Mouse (Mus musculus): ENCODE data around the gene Rps6ka5. TPM values are rescaled to one million over a fixed set of nuclear protein-coding genes. Genes with fewer than 3 reads are reported as not detected.

The Rps6ka5 gene
- 4.9 and 5.9 TPM in 2 replicates for polyA plus RNA-seq (2015; fragmentation: Nextera tagmentation; extraction: Ambion mirVana)

DNA sequence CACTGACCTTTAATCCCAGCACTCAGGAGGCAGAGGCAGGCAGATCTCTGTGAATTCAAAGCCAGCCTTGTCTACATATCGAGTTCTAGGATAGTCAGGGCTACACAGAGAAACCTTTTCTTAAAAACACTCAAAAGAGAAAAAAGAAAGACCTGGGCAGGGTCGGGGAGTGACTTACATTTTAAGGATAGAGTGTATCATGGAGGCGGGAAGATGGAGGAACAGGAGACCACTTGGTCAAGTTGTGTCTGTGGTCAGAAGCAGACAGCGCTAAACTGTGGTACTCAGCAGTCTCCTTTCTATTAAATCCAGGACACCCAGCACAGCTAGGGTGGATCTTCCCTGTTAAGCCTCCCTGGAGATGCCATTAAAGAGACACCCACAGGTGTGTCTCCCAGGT is at the start of gene Rps6ka5:
TSS of gene Rps6ka5 (minus strand) at position 333 of the 400 bp plus-strand sequence.
- no peak for ATAC-seq (ENCODE audit: low FRiP score)
- no peaks in the 10 kb centered on the region for H3K27me3 ChIP-seq (replicated peaks)
- peaks cover 24% of the 10 kb centered on the region for H3K4me1 ChIP-seq
- no peaks in the 10 kb centered on the region for H3K9me3 ChIP-seq (replicated peaks)
- peak within 1 kb of the TSS; percentile 93 for H3K4me3 ChIP-seq (replicated peaks)
- 0 out of 2 replicates have a peak within 1 kb of the TSS, but pooled peaks have one; percentile 28 for H3K27ac ChIP-seq (replicated peaks)
- H3K36me3 ChIP-seq, result no peaks in the 10 kb centered on the region
- WGBS, result 97% methylated on average over 4 of the region's 4 CpGs
- 0 out of 2 replicates have a peak within 1 kb of the TSS, but pooled peaks have one; percentile 18 for H3K9ac ChIP-seq (replicated peaks)
- peak within 1 kb of the TSS; percentile 75 for H3K4me2 ChIP-seq

- H3K9ac ChIP-seq (replicated peaks), result no peak overlapping the region
- no peak overlapping the region for H3K4me3 ChIP-seq (replicated peaks)
- no peak overlapping the region for H3K27ac ChIP-seq (replicated peaks)
- no peaks in the 10 kb centered on the region for H3K27me3 ChIP-seq (replicated peaks)
- peaks cover 26% of the 10 kb centered on the region for H3K4me1 ChIP-seq
- 80% methylated on average over 8 of the region's 8 CpGs for WGBS
- H3K9me3 ChIP-seq (replicated peaks), result no peaks in the 10 kb centered on the region
- ATAC-seq (ENCODE audit: low FRiP score), result no peak
- no peaks in the 10 kb centered on the region for H3K36me3 ChIP-seq
- H3K4me2 ChIP-seq, result no peak overlapping the region
Measured at GRCm38 (mm10) chr12:100775911-100776581, 49.3 kb upstream of the Rps6ka5 start.

- Histone ChIP-seq H3K4me3 (replicated peaks) (no peak overlapping the region), H3K9me3 (replicated peaks) (no peaks in the 10 kb centered on the region), H3K9ac (replicated peaks) (no peak overlapping the region), H3K4me2 (no peak overlapping the region), H3K36me3 (no peaks in the 10 kb centered on the region), H3K27me3 (replicated peaks) (no peaks in the 10 kb centered on the region), H3K27ac (replicated peaks) (no peak overlapping the region), H3K4me1 (peaks cover 26% of the 10 kb centered on the region)
- ATAC-seq (ENCODE audit: low FRiP score), result no peak
Measured at GRCm38 (mm10) chr12:100775291-100775690, 48.5 kb upstream of the Rps6ka5 start.

DNA sequence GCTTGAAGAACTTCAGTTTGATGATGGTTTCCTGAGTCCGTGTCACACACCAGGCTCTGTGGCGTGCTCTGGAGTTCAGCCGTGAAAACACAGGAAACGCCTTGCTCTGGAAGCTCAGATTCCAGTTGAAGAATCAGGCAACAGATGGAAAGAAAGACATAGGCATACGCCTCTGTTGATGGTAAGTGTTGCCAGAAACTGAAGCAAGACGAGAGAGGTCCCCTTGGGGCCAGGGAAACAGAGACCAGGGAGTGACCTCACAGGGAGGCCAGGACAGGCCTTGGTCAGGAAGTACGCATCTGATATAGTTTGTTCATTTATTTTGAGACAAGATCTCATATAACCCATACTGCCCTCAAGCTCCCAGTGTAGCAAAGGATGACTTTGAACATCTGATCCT is 48.0 kb upstream of the Rps6ka5 start:
- no peak overlapping the region for H3K4me3 ChIP-seq (replicated peaks)
- H3K36me3 ChIP-seq, result no peaks in the 10 kb centered on the region
- H3K27ac ChIP-seq (replicated peaks), result no peak overlapping the region
- no peak for ATAC-seq (ENCODE audit: low FRiP score)
- H3K27me3 ChIP-seq (replicated peaks), result no peaks in the 10 kb centered on the region
- no peak overlapping the region for H3K4me2 ChIP-seq
- 88% methylated on average over 7 of the region's 7 CpGs for WGBS
- peaks cover 23% of the 10 kb centered on the region for H3K4me1 ChIP-seq
- no peak overlapping the region for H3K9ac ChIP-seq (replicated peaks)
- no peaks in the 10 kb centered on the region for H3K9me3 ChIP-seq (replicated peaks)

- Histone ChIP-seq H3K27me3 (replicated peaks) (no peaks in the 10 kb centered on the region), H3K36me3 (no peaks in the 10 kb centered on the region), H3K4me3 (replicated peaks) (no peak overlapping the region), H3K4me2 (no peak overlapping the region), H3K4me1 (peaks cover 7% of the 10 kb centered on the region; the same call in 1 of the 2 replicates), H3K9me3 (replicated peaks) (no peaks in the 10 kb centered on the region), H3K9ac (replicated peaks) (no peak overlapping the region), H3K27ac (replicated peaks) (no peak overlapping the region)
- WGBS, result 41% methylated on average over 7 of the region's 7 CpGs
- ATAC-seq (ENCODE audit: low FRiP score), result no peak
Measured at GRCm38 (mm10) chr12:100772230-100772984, 45.6 kb upstream of the Rps6ka5 start.

- H3K4me2 ChIP-seq, result no peak overlapping the region
- H3K9ac ChIP-seq (replicated peaks), result no peak overlapping the region
- H3K27me3 ChIP-seq (replicated peaks), result no peaks in the 10 kb centered on the region
- no peaks in the 10 kb centered on the region for H3K9me3 ChIP-seq (replicated peaks)
- no peak overlapping the region for H3K4me3 ChIP-seq (replicated peaks)
- no peak overlapping the region for H3K27ac ChIP-seq (replicated peaks)
- WGBS, result 87% methylated on average over 3 of the region's 3 CpGs
- no peaks in the 10 kb centered on the region for H3K36me3 ChIP-seq
- ATAC-seq (ENCODE audit: low FRiP score), result no peak
- H3K4me1 ChIP-seq, result peaks cover 7% of the 10 kb centered on the region; the same call in 1 of the 2 replicates
Measured at GRCm38 (mm10) chr12:100770765-100771164, 44.0 kb upstream of the Rps6ka5 start.

DNA sequence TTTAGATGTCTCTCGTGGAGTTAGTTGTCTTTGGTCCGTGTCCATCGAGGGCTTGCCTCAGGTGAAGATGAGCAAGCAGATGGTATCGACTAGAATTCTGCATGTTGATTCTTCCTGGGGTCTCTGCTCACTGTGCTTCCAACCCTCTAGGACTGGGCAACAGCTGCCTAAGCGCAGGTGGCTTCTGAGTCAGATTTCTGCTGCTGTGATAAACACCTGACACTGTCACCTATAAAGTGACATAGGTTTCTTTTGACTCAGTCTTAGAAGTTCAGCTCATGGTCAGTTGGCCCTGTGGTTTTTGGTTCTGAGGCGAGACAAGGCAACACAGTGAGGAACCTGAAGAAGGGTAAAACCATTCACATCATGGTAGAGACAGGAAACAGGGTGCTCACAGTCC is 43.1 kb upstream of the Rps6ka5 start:
- no peak overlapping the region for H3K9ac ChIP-seq (replicated peaks)
- H3K36me3 ChIP-seq, result no peaks in the 10 kb centered on the region
- no peaks in the 10 kb centered on the region for H3K27me3 ChIP-seq (replicated peaks)
- WGBS, result 92% methylated on average over 6 of the region's 6 CpGs
- no peaks in the 10 kb centered on the region for H3K9me3 ChIP-seq (replicated peaks)
- H3K27ac ChIP-seq (replicated peaks), result no peak overlapping the region
- H3K4me1 ChIP-seq, result peaks cover 7% of the 10 kb centered on the region; the same call in 1 of the 2 replicates
- H3K4me2 ChIP-seq, result no peak overlapping the region
- no peak overlapping the region for H3K4me3 ChIP-seq (replicated peaks)
- no peak for ATAC-seq (ENCODE audit: low FRiP score)

GRCm38 (mm10) chr12:100764329-100765018 is 37.7 kb upstream of the Rps6ka5 start:
- Histone ChIP-seq H3K9ac (replicated peaks) (no peak overlapping the region), H3K4me3 (replicated peaks) (no peak overlapping the region), H3K36me3 (no peaks in the 10 kb centered on the region), H3K27me3 (replicated peaks) (no peaks in the 10 kb centered on the region), H3K4me2 (no peak overlapping the region), H3K27ac (replicated peaks) (no peak overlapping the region), H3K4me1 (0 out of 2 replicates have a peak, but pooled peaks cover 3% of the 10 kb centered on the region), H3K9me3 (replicated peaks) (no peaks in the 10 kb centered on the region)
- no peak for ATAC-seq (ENCODE audit: low FRiP score)
- WGBS, result 73% methylated on average over 13 of the region's 13 CpGs

- Histone ChIP-seq H3K27me3 (replicated peaks) (no peaks in the 10 kb centered on the region), H3K36me3 (no peaks in the 10 kb centered on the region), H3K4me2 (no peak overlapping the region), H3K9me3 (replicated peaks) (no peaks in the 10 kb centered on the region), H3K4me1 (0 out of 2 replicates have a peak, but pooled peaks cover 3% of the 10 kb centered on the region), H3K9ac (replicated peaks) (no peak overlapping the region), H3K4me3 (replicated peaks) (no peak overlapping the region), H3K27ac (replicated peaks) (no peak overlapping the region)
- 60% methylated on average over 11 of the region's 11 CpGs for WGBS
- no peak for ATAC-seq (ENCODE audit: low FRiP score)
Measured at GRCm38 (mm10) chr12:100762663-100763425, 36.1 kb upstream of the Rps6ka5 start.

DNA sequence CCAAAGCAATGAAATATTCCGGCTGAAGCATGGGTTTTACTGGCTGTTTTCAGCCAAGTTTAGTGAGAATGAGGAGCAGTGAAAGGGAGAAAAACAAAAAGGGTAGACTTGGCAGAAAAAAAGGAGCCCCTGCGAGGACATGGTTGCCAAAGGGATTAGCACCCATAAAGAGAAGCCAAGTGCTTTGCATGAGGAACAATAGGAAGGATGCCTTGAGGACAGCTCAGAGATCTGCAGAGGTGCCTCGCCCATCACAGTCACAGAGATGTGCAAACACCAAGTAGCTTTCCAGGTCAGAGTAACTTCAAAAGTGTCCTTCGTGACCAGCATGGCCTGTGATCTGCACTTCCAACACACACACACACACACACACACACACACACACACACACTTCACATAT is 30.6 kb upstream of the Rps6ka5 start:
- H3K4me2 ChIP-seq, result no peak overlapping the region
- no peaks in the 10 kb centered on the region for H3K27me3 ChIP-seq (replicated peaks)
- no peaks in the 10 kb centered on the region for H3K36me3 ChIP-seq
- H3K27ac ChIP-seq (replicated peaks), result no peak overlapping the region
- H3K4me3 ChIP-seq (replicated peaks), result no peak overlapping the region
- 41% methylated on average over 4 of the region's 4 CpGs for WGBS
- ATAC-seq (ENCODE audit: low FRiP score), result no peak
- no peaks in the 10 kb centered on the region for H3K4me1 ChIP-seq
- no peak overlapping the region for H3K9ac ChIP-seq (replicated peaks)
- no peaks in the 10 kb centered on the region for H3K9me3 ChIP-seq (replicated peaks)

DNA sequence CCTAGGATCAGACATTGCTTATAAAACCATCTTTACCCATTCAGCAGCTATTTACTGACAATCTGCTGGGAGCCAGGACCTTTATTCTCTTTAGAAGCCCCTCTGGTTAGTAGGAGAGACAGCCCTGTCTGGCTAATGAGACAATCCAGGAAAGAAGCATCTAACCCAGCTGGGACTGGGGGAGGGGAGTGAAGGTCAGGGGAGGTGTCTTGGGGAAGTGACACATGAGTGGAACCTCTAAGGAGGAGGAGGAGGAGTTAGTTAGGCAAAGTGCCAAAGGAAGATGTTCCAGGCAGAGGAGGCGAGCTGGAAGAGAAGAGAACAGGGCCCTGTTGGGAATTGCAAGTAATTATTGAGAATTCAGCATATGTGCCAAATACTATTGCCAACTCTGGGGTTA is 26.9 kb upstream of the Rps6ka5 start:
- Histone ChIP-seq H3K9ac (replicated peaks) (no peak overlapping the region), H3K36me3 (no peaks in the 10 kb centered on the region), H3K27me3 (replicated peaks) (no peaks in the 10 kb centered on the region), H3K9me3 (replicated peaks) (no peaks in the 10 kb centered on the region), H3K4me3 (replicated peaks) (no peak overlapping the region), H3K4me1 (no peaks in the 10 kb centered on the region), H3K27ac (replicated peaks) (no peak overlapping the region), H3K4me2 (no peak overlapping the region)
- ATAC-seq (ENCODE audit: low FRiP score), result no peak
- 46% methylated on average over 1 of the region's 1 CpGs for WGBS

All from neural tube, embryonic 15.5 days (tissue).